Mouse (Mus musculus) right cerebral cortex, adult 18-20 months (tissue): Measurements from ENCODE around the gene Scd3.
"Not testable (repeated sequence)": the region's sequence is repeated elsewhere in the genome, so short reads cannot be mapped to it uniquely, and the experiment has no call there.

Experiments
- DNase-seq: peaks from one replicate; pipeline ENCODE4 v3.0.0; 2022; ENCODE audit warnings: mixed read lengths

Scd3 gene

DNA sequence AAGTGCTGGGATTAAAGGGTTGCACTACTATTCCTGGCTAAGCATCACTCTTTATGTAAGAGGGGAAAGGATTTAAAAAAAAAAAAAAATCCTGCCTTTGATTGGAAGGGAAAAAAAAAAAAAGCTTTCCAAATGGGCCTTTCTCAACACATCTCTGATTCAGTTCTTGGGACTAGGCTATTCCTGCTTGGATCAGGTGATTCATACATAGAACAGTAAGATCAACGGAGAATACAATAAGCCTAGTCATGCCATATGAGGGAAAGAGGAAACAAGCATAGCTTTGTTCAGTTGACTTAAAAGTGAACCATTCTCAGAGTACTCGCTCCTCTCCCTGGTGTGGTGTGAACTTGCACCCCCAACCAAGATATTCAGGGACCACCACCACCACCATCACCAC lies 35.8 kb downstream of the Scd3 start:
- DNase-seq = no peak

DNA sequence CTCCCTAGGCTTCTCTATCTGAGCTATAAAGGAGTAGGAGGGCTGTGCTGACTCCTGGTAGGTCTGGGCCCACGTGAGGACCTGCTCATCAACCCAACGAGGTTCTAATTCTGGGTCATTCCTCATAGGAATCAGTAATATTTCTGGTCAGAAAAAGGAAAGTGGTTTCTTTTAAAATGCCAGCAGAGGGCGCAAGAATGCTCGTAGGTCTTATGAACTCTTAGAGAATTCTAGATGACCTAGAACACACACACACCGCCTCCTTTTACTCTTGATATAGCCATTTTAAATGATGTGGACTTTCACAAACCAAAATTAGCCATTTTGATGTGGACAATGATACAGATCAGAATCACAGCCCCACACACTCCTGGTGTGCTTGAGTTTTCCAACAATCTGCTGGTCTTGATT lies 42.7 kb downstream of the Scd3 start:
- DNase-seq = no peak

- DNase-seq = no peak
These were observed 43.4 kb downstream of the Scd3 start for GRCm38 (mm10) chr19:44246341-44246911.

- DNase-seq = no peak
These were observed 44.4 kb downstream of the Scd3 start for GRCm38 (mm10) chr19:44247281-44248080.

DNA sequence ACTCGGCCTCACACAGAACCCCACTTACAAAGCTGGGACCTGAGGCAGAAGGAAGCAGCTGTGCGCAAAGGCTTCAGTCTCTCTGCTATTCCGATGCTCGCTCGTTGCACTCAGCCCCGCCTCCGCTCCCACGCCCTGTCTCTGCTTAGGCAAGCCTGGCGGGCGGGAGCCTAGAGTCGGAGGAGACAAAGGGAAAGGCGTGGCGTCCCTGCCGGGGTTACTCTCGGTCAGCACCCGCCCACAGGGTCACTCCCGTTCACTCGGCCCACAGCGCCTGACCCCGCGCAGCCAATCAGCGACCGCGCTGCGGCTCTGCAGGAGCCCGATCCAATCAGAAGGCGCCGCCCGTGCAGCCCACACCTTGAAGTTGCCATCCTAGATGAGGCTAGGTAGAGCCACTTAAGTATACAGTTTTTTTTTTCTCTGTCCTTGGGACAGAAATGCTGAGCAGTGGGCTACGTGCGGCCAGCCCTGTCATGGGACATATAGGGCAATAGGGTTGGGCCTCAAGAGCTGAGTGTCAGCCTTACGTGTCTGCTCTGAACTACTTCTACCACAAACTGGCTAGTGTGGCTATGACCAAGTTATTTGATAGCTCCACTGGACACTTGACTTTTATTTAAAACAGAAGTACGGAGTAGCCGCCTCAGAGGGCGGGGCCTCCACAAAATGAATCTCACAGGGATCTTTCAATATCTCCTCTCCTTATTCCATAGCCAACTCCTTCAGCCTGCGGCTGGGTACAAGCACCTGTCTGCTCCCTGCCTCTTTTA lies 45.2 kb downstream of the Scd3 start:
- DNase-seq = peak; percentile 96

GRCm38 (mm10) chr19:44248854-44249351 lies 45.8 kb downstream of the Scd3 start:
- DNase-seq = no peak

DNA sequence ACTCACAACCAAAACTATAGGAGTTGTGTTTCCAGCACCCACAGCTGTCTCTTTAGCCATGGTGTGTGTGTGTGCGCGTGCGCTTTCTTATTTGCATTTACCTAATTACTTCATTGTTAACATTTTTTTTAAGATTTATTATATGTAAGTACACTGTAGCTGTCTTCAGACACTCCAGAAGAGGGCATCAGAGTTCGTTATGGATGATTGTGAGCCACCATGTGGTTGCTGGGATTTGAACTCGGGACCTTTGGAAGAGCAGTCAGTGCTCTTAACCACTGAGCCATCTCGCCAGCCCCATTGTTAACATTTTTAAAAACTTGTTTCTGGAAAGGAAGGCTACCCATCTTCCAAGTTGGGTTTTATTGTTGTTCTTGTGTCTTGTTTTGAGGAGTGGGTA lies 48.1 kb downstream of the Scd3 start:
- DNase-seq = not testable (repeated sequence)

- DNase-seq = no peak
These were observed 49.0 kb downstream of the Scd3 start for GRCm38 (mm10) chr19:44251936-44252558.

GRCm38 (mm10) chr19:44254106-44254505 lies 51.0 kb downstream of the Scd3 start:
- DNase-seq = not testable (repeated sequence)

DNA sequence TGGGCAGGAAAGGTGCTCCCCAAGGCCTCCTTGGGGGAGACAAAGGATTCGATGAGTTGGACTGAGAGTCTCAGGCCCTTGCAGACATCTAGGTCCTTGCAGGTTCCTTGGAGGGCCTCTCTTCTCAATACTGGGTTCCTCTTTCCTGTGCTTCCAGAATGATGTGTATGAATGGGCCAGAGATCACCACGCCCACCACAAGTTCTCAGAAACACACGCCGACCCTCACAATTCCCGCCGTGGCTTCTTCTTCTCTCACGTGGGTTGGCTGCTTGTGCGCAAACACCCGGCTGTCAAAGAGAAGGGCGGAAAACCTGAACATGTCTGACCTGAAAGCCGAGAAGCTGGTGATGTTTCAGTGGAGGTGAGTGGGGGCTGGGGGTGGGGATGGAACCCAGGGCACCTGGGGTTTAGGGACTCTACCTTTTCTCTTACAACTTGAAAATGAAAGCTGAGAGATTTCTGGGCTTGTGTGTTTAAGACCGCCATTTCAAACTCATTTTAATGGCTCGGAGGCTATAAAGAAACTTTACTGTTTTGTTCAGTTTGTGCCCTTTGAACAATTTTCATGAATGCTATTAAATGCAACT lies 54.4 kb downstream of the Scd3 start:
- no peak for DNase-seq

DNA sequence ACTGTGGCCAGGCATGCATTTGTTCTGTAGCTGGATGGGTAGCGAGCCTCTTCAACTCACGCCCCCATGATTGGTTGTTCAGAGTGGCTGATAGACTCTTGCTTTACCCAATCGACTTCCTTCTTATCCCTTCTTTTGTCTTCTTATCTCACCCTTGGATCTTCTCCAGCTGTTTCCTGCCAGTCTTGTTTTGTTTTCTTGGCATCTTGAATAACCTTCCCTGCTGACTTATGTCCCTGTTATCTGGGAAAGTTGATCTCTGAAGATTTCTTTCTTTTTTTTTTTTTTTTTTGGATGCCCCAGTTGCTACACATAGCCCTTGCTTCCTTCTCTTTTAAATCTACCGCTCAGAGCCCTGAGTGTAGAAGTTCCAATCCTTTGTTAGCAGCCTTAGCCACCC lies 56.4 kb downstream of the Scd3 start:
- DNase-seq = no peak

GRCm38 (mm10) chr19:44260487-44260886 lies 57.4 kb downstream of the Scd3 start:
- DNase-seq = no peak

GRCm38 (mm10) chr19:44261774-44262173 lies 58.7 kb downstream of the Scd3 start:
- DNase-seq = no peak

DNA sequence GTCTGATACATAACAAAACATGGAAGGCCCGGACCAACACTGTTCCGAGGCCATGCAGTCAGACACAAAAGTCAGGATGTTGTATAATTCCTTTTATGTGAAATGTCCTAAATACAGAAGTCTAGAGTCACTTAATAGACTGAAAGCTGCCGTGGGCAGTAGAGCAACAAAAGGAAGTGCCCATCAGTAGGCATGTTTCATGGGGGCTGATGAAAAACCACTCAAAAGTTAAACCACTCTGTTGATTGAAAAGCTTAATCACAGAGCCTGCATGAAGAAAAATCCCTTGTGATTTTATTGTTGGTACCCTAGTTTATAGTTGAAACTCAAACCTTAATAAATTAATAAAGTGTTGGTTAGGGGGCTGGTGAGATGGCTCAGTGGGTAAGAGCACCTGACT lies 60.5 kb downstream of the Scd3 start:
- no peak for DNase-seq

DNA sequence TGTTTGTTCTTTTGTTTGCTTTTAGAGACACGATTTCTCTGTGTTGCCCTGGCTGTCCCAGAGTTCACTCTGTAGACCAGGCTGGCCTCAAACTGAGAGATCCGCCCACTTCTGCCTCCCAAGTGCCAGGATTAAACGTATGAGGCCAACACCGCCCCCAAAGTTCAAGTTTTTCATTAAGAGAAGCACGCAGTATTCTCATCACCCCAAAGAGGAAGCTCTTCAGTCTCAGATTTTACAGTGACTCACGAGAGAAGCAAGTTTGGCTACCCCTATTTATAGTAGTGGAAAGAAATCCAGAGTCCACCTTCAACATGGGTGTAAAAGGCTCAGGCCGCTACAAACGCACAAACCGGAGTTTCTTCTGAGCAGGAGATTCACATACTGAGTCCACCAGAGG lies 61.2 kb downstream of the Scd3 start:
- no peak for DNase-seq

GRCm38 (mm10) chr19:44265300-44265699 lies 62.2 kb downstream of the Scd3 start:
- DNase-seq = no peak

DNA sequence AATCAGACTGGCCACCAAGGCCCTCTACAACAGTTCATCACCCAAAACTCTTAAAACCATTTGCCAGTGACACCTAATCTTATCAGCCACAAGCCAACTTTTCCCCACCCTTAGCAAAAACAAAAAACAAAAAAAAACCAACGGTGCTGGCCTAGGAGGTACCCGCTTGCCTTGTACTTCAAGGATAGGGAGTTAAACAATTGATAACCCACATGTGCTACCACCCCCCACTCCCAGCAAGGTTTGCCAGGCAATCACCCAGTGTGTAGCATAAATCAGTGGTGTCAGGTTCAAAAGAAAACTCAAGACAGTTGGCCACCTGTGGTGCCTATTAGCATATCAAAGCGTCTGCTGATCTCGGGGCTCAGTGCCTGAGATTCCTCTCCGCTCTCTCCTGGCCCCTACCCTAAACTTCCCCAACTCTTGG lies 62.9 kb downstream of the Scd3 start:
- DNase-seq = no peak

- no peak for DNase-seq
These were observed 63.4 kb downstream of the Scd3 start for GRCm38 (mm10) chr19:44266458-44266823.

- DNase-seq = peak; percentile 95
These were observed 63.9 kb downstream of the Scd3 start for GRCm38 (mm10) chr19:44266824-44267498.

DNA sequence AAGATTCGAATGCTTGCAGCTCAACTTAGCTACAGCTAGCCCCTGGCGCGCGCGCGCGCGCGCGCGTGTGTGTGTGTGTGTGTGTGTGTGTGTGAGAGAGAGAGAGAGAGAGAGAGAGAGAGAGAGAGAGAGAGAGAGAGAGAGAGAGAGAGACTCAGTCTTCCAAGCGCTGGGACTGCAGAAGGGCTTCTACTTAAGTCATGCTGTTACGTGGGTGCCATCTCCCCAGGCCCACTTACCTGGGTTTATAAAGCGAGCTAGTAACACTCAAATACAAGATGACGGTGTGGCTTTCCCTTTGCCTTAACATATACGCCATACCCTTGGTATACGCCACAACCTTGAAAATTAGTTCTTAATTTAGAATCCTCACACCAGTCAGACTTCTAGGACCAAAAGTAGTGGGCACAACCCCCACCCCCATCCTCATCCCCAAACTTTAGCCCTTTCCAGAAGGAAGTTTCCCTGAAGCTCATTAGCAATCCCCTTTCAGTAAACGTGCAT lies 64.5 kb downstream of the Scd3 start:
- DNase-seq = no peak

DNA sequence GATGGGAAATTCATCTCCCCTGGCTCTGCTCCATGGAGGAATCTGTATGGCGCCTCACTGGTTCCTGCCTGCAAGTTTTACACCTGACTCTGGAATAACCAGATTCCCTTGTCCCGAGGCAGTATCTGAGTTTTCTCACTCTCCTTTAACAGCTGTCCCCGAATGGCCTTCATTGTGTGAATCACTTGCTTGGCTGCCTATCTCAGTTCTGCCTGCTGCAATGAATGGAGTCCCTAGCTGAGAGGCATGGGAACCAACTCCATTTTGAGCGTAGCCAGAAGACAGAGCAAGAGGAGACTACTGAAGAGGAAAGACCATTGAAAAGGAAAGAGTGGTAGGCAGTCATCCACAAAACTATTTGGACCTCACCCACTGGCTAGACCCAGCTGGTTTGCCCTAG lies 70.6 kb downstream of the Scd3 start:
- no peak for DNase-seq

DNA sequence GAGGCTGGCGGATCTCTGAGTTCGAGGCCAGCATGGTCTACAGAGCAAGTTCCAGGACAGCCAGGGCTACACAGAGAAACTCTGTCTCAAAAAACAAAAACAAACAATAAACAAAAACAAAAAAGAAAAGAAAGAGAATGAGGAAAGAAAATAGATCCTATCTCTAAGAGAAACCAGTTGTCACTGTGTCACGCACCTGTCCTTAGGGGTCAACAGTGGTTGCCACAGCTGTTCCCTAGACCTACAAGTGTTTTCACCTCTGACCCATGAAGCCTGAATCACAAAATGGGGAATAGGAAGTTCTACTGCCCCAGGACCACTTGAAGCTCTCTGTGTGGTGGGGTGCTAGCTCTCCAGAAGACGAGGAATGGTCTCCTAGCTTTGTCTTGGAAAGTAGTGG lies 71.4 kb downstream of the Scd3 start:
- DNase-seq = no peak
